Mouse (Mus musculus) stomach, postnatal 0 days (tissue): ENCODE data around the gene Ces1c. TPM values are rescaled to one million over a fixed set of nuclear protein-coding genes. Genes with fewer than 3 reads are reported as not detected.

Source experiments
- ATAC-seq: fragments of 200-750 bp; cut with Nextera tagmentation; 2 replicates; pipeline ENCODE4 v1.8.0; 2017; ENCODE audit not compliant: low FRiP score, low TSS enrichment
- DNase-seq: peaks from one replicate; pipeline ENCODE4 v3.0.0-alpha.2; 2016; ENCODE audit warnings: low spot score
- H3K27ac ChIP-seq: fragments of 300-500 bp; sonication (generic); replicated peaks from 2 replicates; pipeline ENCODE4 v1.5.1; 2014; ENCODE audit warnings: mild to moderate bottlenecking, control low read depth
- H3K27me3 ChIP-seq: fragments of 300-500 bp; sonication (generic); 2 replicates; pipeline ENCODE4 v1.6.1; 2014; ENCODE audit warnings: low read length; ENCODE audit not compliant: control insufficient read depth, insufficient read depth
- H3K36me3 ChIP-seq: fragments of 300-500 bp; sonication (generic); 2 replicates; pipeline ENCODE4 v1.6.1; 2014; ENCODE audit warnings: low read length, mixed read lengths; ENCODE audit not compliant: control insufficient read depth, insufficient read depth
- H3K4me1 ChIP-seq: fragments of 300-500 bp; sonication (generic); replicated peaks from 2 replicates; pipeline ENCODE4 v1.6.1; 2014; ENCODE audit warnings: antibody characterized with exemption; ENCODE audit not compliant: control insufficient read depth, insufficient read depth
- H3K4me2 ChIP-seq: fragments of 300-500 bp; sonication (generic); replicated peaks from 2 replicates; pipeline ENCODE4 v1.6.1; 2014; ENCODE audit warnings: low read depth, mild to moderate bottlenecking, control low read depth, moderate library complexity
- H3K4me3 ChIP-seq: fragments of 300-500 bp; sonication (generic); 2 replicates; pipeline ENCODE4 v1.5.1; 2014; ENCODE audit warnings: low read depth, low read length, control low read depth
- H3K9ac ChIP-seq: fragments of 300-500 bp; sonication (generic); 2 replicates; pipeline ENCODE4 v1.6.1; 2014; ENCODE audit warnings: mild to moderate bottlenecking, low read length, control low read depth, mixed read lengths
- H3K9me3 ChIP-seq: fragments of 300-500 bp; sonication (generic); 2 replicates; pipeline ENCODE4 v1.6.1; 2016; ENCODE audit warnings: low read length; ENCODE audit not compliant: control insufficient read depth
- CTCF ChIP-seq: IDR thresholded peaks from 2 replicates; pipeline ENCODE4 v1.5.1; 2016; ENCODE audit warnings: antibody characterized with exemption, low read depth, mild to moderate bottlenecking, moderate library complexity
- EP300 ChIP-seq: optimal IDR thresholded peaks from 2 replicates; pipeline ENCODE3; 2016; ENCODE audit warnings: antibody characterized with exemption
- WGBS: fragments of 180-500 bp; shearing (Covaris S2); extraction: QIAGEN DNeasy Blood & Tissue Kit; methylation state at CpG from one replicate; pipeline ENCODE4 v1.1.7; 2014; 5-methylcytosine and 5-hydroxymethylcytosine counted together
- polyA plus RNA-seq: library from polyadenylated mRNA; unstranded; fragments of >200 nt; fragmentation: Nextera tagmentation; extraction: Ambion mirVana; gene quantifications from 2 replicates; pipeline ENCODE4 v1.2.1, GENCODE M21; 2015

The Ces1c gene
- polyA plus RNA-seq, 1 experiment from 2014 or later, result 0.24 TPM

DNA sequence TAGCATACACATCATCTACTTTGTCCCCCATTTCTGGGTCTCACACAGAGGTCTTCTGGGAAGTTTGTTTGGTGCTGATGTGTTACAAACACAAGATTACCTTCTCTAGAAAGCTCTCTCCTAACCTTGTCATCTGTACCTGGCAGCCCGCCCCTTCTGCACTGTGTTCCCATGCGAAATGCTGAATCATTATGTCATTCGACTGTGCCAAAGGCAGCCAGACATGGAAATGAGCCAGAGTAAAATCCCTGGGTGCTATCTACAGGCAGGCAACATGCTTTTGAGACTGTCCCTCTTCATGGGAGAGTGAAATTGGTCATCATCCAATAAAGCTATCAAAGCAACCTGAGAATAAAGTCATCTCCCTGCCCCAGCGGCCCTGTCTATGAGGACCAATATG lies 55.8 kb downstream of the Ces1c start:
- no peak for ATAC-seq
- Histone ChIP-seq H3K4me2 (no peak overlapping the region), H3K4me3 (no peak overlapping the region), H3K27ac (no peak overlapping the region), H3K36me3 (no peaks in the 10 kb centered on the region), H3K4me1 (no peaks in the 10 kb centered on the region), H3K27me3 (no peaks in the 10 kb centered on the region), H3K9ac (no peak overlapping the region), H3K9me3 (no peaks in the 10 kb centered on the region)
- DNase-seq, result no peak
- TF ChIP-seq CTCF (no peak), EP300 (no peak)
- WGBS, result 77% methylated on average over 4 of the region's 4 CpGs

DNA sequence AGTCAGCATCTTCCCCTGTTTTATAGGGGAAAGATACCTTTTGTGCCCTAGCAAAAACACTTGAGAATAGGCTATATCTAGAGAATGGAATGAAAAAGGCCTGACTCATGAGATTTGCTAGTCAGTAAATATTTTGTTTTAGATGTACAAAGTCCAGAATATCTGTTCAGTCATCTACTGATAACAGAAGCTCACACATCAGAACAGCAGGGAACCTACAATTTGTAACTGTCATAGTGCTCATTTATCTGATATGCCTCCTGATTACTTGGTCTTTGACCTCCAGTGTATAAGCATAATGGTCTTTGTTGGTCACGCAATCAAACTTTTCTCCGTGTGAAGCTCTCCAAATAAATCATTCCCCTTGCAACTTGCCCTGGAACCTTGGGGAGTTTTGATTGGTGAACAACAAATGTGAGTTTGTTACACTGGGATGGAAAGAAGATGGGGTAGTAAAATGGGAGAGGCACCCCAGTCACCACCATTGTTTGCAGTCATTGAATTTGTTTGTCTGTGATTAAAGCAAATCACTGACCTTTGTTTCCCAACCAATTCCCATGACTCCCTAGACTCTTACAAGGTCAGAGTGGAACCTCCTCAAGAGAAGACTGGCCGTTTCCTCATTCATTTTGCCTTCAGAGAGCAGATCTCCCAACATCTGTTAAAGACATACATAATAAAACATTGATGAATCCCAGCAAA lies 67.5 kb downstream of the Ces1c start:
- no peak for ATAC-seq
- WGBS, result 41% methylated on average over 3 of the region's 3 CpGs

DNA sequence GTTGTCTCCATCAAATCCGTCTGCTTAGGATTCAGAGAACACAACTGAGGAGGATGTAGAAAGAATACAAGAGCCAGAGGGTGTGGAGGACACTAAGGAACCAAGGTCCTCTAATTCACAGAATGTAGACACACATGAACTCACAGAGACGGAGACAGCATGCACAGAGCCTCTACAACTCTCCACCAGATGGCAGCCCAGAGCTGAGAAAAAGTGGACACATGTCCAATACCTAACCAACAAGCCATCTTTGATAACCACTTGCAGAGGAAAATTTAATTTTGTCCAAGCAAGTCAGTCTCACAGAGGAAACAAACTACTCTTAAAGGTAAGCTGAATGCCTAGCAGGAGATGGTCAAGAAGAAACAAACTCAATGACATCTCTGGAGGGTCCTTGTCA lies 71.9 kb downstream of the Ces1c start:
- peak; percentile 81 for DNase-seq
- Histone ChIP-seq H3K4me2 (no peak overlapping the region), H3K27ac (no peak overlapping the region), H3K9ac (no peak overlapping the region), H3K4me3 (no peak overlapping the region), H3K27me3 (no peaks in the 10 kb centered on the region), H3K36me3 (no peaks in the 10 kb centered on the region), H3K9me3 (no peaks in the 10 kb centered on the region), H3K4me1 (no peaks in the 10 kb centered on the region)
- 5% methylated on average over 2 of the region's 2 CpGs for WGBS
- TF ChIP-seq CTCF, result peak; percentile 91
- no peak for TF ChIP-seq EP300
- ATAC-seq, result 0 out of 2 replicates have a peak, but pooled peaks have one; percentile 47

More for the DNA sequence above, 67.5 kb downstream of the Ces1c start:
- H3K9ac ChIP-seq, result no peak overlapping the region
- no peak overlapping the region for H3K4me3 ChIP-seq
- H3K4me1 ChIP-seq, result no peaks in the 10 kb centered on the region
- H3K9me3 ChIP-seq, result no peaks in the 10 kb centered on the region
- DNase-seq, result no peak
- no peak overlapping the region for H3K4me2 ChIP-seq
- H3K27me3 ChIP-seq, result no peaks in the 10 kb centered on the region
- H3K36me3 ChIP-seq, result no peaks in the 10 kb centered on the region
- TF ChIP-seq CTCF (no peak), EP300 (no peak)
- H3K27ac ChIP-seq, result no peak overlapping the region

DNA sequence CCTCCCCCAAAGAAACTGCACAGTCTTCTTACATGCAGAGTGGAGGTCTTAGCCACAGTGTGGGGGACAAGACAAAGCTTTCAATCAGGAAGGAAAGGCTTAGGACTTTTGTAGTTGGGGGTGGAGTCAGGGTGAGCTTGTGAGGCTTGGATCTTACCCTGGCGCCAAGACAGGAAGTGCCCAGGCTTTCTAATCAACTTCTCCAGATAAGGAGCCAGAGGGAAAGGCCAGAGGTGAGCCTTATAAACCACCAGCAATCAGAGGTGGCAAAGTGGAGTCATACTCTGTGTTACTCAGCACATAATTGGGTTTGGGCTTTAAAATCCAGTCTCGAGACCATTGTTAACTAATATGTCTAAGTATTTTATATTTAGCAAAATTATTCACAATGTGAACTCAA lies 75.8 kb downstream of the Ces1c start:
- Histone ChIP-seq H3K9ac (no peak overlapping the region), H3K36me3 (no peaks in the 10 kb centered on the region), H3K4me3 (no peak overlapping the region), H3K27ac (no peak overlapping the region), H3K4me1 (no peaks in the 10 kb centered on the region), H3K27me3 (no peaks in the 10 kb centered on the region), H3K4me2 (no peak overlapping the region), H3K9me3 (no peaks in the 10 kb centered on the region)
- TF ChIP-seq EP300 (no peak), CTCF (no peak)
- WGBS, result 36% methylated on average over 2 of the region's 2 CpGs
- DNase-seq (peak; percentile 24), ATAC-seq (peak; percentile 57; the same call in 1 of the 2 replicates)

Other genes with a start within 250 kb of the Ces1c start
- 48.8 and 52.8 TPM in 2 replicates for gene Capns2, start 229.9 kb downstream of the Ces1c start, polyA plus RNA-seq
- gene Slc6a2, start 171.2 kb downstream of the Ces1c start, polyA plus RNA-seq, result 0.07 and 0.13 TPM in 2 replicates
- not detected in 2 replicates for gene Ces1a, start 83.1 kb downstream of the Ces1c start, polyA plus RNA-seq
- 0.13 TPM in 2 replicates for gene Ces1b, start 51.3 kb downstream of the Ces1c start, polyA plus RNA-seq
- gene Ces1d, start 66.6 kb upstream of the Ces1c start, polyA plus RNA-seq, result 0.68 and 1.1 TPM in 2 replicates
- gene Ces1e, start 98.3 kb upstream of the Ces1c start, polyA plus RNA-seq, result 1.1 and 1.5 TPM in 2 replicates
- gene Ces1f, start 148.5 kb upstream of the Ces1c start, polyA plus RNA-seq, result 0.16 and 0.29 TPM in 2 replicates
- 0.05 and 0.13 TPM in 2 replicates for gene Ces1g, start 206.0 kb upstream of the Ces1c start, polyA plus RNA-seq
- not detected in 2 replicates for gene Ces1h, start 248.4 kb upstream of the Ces1c start, polyA plus RNA-seq